Mouse (Mus musculus) liver, postnatal 0 days (tissue): ENCODE measurements at regions not wholly inside any gene's neighbourhood (a gene's known extent, or its start where the extent isn't known, plus 50 kb on each side); places are given as distances from the start of the nearest gene placed in this dataset.

Source experiments
- ATAC-seq: fragments of 200-750 bp; cut with Nextera tagmentation; 2 replicates; pipeline ENCODE4 v1.8.0; 2017; ENCODE audit warnings: mild to moderate bottlenecking, moderate library complexity
- DNase-seq: peaks from one replicate; pipeline ENCODE4 v3.0.0-alpha.2; 2016
- H3K27ac ChIP-seq: fragments of 300-500 bp; sonication (generic); 2 replicates; pipeline ENCODE4 v1.5.1; 2014; ENCODE audit warnings: antibody characterized with exemption, moderate library complexity, mild to moderate bottlenecking, low read depth
- H3K27me3 ChIP-seq: fragments of 300-500 bp; sonication (generic); 2 replicates; pipeline ENCODE4 v1.6.1; 2014; ENCODE audit warnings: low read length, control low read depth, mixed read lengths; ENCODE audit not compliant: insufficient read depth
- H3K36me3 ChIP-seq: fragments of 300-500 bp; sonication (generic); replicated peaks from 2 replicates; pipeline ENCODE4 v1.6.1; 2014; ENCODE audit warnings: mild to moderate bottlenecking, control low read depth, low read length, moderate library complexity, mixed read lengths; ENCODE audit not compliant: insufficient read depth
- H3K4me1 ChIP-seq: fragments of 300-500 bp; sonication (generic); 2 replicates; pipeline ENCODE4 v1.6.1; 2014; ENCODE audit warnings: antibody characterized with exemption, mild to moderate bottlenecking, control low read depth; ENCODE audit not compliant: insufficient read depth
- H3K4me2 ChIP-seq: fragments of 300-500 bp; sonication (generic); 2 replicates; pipeline ENCODE4 v1.6.1; 2014; ENCODE audit warnings: low read depth, mild to moderate bottlenecking, low read length, moderate library complexity, mixed read lengths
- H3K4me3 ChIP-seq: fragments of 300-500 bp; sonication (generic); 2 replicates; pipeline ENCODE4 v1.5.1; 2014; ENCODE audit warnings: low read depth, low read length
- H3K9ac ChIP-seq: fragments of 300-500 bp; sonication (generic); replicated peaks from 2 replicates; pipeline ENCODE4 v1.6.1; 2014; ENCODE audit warnings: mild to moderate bottlenecking, moderate library complexity
- H3K9me3 ChIP-seq: fragments of 300-500 bp; sonication (generic); 2 replicates; pipeline ENCODE4 v1.6.1; 2016; ENCODE audit warnings: mild to moderate bottlenecking, control low read depth, low read length, mixed read lengths
- CTCF ChIP-seq: sonication (generic); IDR thresholded peaks from 2 replicates; pipeline ENCODE4 v1.5.1; 2016; ENCODE audit warnings: antibody characterized with exemption, low read depth
- EP300 ChIP-seq: IDR thresholded peaks from 2 replicates; pipeline ENCODE4 v1.6.1; 2016; ENCODE audit warnings: antibody characterized with exemption, low read depth, mild to moderate bottlenecking
- WGBS: fragments of 180-500 bp; shearing (Covaris S2); extraction: QIAGEN DNeasy Blood & Tissue Kit; methylation state at CpG from one replicate; pipeline ENCODE4 v1.1.7; 2014; ENCODE audit not compliant: insufficient replicate concordance; 5-methylcytosine and 5-hydroxymethylcytosine counted together

DNA sequence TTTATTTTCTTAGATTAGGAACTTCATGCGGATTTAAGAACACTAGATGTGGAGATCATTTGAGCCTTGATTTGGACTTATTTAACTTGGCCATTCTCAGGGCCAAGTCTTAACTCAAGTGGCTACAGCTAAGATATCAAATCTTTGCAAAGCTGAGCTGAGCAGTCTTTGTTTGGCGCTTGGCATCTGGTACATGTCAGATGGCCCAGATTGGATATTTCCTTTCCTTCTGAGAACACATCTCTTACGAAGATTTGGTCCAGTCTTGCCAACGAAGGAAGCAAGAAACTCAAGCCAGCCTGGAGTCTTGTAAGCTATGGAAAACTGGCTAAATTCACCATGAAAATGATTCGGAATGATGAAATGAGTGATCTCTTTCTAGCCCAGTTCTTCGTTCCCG, 59.1 kb upstream of the Cdc42ep3 start:
- no peaks in the 10 kb centered on the region for H3K36me3 ChIP-seq
- no peak overlapping the region for H3K27ac ChIP-seq
- DNase-seq (no peak), ATAC-seq (no peak)
- H3K4me2 ChIP-seq = no peak overlapping the region
- H3K4me3 ChIP-seq = no peak overlapping the region
- no peak overlapping the region for H3K9ac ChIP-seq
- no peak for TF ChIP-seq EP300
- no peak for TF ChIP-seq CTCF
- no peaks in the 10 kb centered on the region for H3K9me3 ChIP-seq
- H3K27me3 ChIP-seq = no peaks in the 10 kb centered on the region
- no peaks in the 10 kb centered on the region for H3K4me1 ChIP-seq
- 79% methylated on average over 7 of the region's 7 CpGs for WGBS

DNA sequence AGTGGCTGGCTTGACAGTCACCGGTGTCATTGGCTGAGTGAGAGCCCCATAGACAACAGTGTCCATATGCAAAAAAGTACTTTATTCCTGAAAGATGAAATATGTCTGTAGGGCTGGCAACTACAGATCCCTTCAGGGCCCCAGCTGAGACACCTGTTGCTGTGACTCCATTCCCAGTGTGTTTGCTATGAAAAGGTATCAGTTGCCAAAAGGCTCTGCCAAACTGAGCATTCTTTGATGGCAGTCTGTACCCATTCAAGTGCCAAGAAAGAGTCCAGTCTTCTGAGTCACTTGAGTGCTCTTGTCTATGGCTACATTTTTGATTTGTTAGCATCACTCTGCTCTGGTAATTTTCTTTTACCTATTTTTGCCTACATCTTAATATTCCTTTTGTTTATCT, 63.1 kb upstream of the Cdc42ep3 start:
- no peak for DNase-seq
- 89% methylated on average over 1 of the region's 1 CpGs for WGBS
- Histone ChIP-seq H3K36me3 (no peaks in the 10 kb centered on the region), H3K9me3 (no peaks in the 10 kb centered on the region), H3K4me1 (no peaks in the 10 kb centered on the region), H3K27ac (no peak overlapping the region), H3K27me3 (no peaks in the 10 kb centered on the region), H3K9ac (no peak overlapping the region), H3K4me2 (no peak overlapping the region), H3K4me3 (no peak overlapping the region)
- TF ChIP-seq EP300 (no peak), CTCF (no peak)
- no peak for ATAC-seq

GRCm38 (mm10) chr17:79421618-79422017, 66.7 kb upstream of the Cdc42ep3 start:
- ATAC-seq = no peak
- H3K4me3 ChIP-seq = no peak overlapping the region
- H3K9me3 ChIP-seq = no peaks in the 10 kb centered on the region
- no peaks in the 10 kb centered on the region for H3K36me3 ChIP-seq
- H3K4me2 ChIP-seq = no peak overlapping the region
- no peak overlapping the region for H3K27ac ChIP-seq
- 68% methylated on average over 7 of the region's 7 CpGs for WGBS
- H3K9ac ChIP-seq = no peak overlapping the region
- no peaks in the 10 kb centered on the region for H3K27me3 ChIP-seq
- TF ChIP-seq EP300 = no peak
- TF ChIP-seq CTCF = no peak
- DNase-seq = no peak
- H3K4me1 ChIP-seq = no peaks in the 10 kb centered on the region

GRCm38 (mm10) chr17:79439182-79439581, 84.3 kb upstream of the Cdc42ep3 start:
- DNase-seq = no peak
- Histone ChIP-seq H3K4me2 (no peak overlapping the region), H3K4me1 (no peaks in the 10 kb centered on the region), H3K4me3 (no peak overlapping the region), H3K36me3 (no peaks in the 10 kb centered on the region), H3K9me3 (no peaks in the 10 kb centered on the region), H3K9ac (no peak overlapping the region), H3K27ac (no peak overlapping the region), H3K27me3 (no peaks in the 10 kb centered on the region)
- TF ChIP-seq EP300 (no peak), CTCF (no peak)
- no peak for ATAC-seq

DNA sequence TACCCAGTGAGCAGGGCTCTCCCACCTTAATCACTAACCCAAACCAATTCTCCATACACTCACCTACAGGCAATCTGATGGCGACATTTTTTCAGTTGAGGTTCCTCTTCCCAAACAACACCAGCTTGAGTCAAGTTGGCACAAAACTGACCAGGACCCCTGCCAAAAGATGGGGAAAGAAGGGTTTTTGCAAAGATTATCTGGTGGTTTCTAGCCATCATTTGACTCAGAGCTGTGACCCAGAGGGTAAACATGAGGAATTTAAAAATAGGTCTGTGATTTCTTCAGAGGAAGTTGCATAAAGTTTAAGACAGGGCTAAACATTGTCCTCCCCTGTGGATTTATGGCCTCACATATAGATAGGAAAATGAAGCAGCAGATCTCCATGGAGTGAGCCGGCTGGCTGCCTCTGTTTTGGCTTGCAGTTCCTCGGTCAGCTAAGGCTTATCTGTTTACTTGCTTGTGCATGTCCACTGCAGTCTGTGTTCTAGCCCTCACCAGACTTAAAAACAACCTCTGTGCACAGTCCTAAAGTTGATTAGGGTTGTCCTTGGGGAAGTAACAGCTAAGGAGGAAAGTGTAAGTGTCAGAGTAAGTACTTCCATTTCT, 87.7 kb upstream of the Cdc42ep3 start:
- ATAC-seq (no peak), DNase-seq (no peak)
- no peaks in the 10 kb centered on the region for H3K9me3 ChIP-seq
- H3K36me3 ChIP-seq = no peaks in the 10 kb centered on the region
- no peaks in the 10 kb centered on the region for H3K27me3 ChIP-seq
- WGBS = 36% methylated on average over 3 of the region's 3 CpGs
- H3K4me2 ChIP-seq = no peak overlapping the region
- no peak for TF ChIP-seq CTCF
- TF ChIP-seq EP300 = no peak
- no peak overlapping the region for H3K9ac ChIP-seq
- no peak overlapping the region for H3K4me3 ChIP-seq
- no peak overlapping the region for H3K27ac ChIP-seq
- H3K4me1 ChIP-seq = no peaks in the 10 kb centered on the region

DNA sequence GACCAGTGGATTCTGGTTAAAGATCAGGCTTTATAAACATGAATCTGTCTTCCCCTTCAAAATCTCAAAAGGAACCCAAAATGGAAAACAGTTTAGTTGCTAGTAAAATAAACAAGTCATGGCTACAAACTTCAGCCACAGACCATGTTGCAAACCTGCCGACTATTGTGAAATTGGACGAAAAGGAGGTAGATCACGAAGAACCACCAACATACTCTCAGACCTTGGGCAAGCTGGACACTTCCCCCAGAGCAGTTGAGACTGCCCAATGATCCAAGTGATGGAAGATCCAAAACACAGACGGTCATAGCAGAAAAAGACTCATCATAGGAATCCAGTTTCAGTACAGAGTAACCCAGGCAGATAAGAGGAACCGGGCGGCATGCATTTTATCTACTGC, 92.3 kb upstream of the Cdc42ep3 start:
- Histone ChIP-seq H3K4me2 (no peak overlapping the region), H3K27ac (no peak overlapping the region), H3K9ac (no peak overlapping the region), H3K27me3 (no peaks in the 10 kb centered on the region), H3K9me3 (no peaks in the 10 kb centered on the region), H3K4me3 (no peak overlapping the region), H3K4me1 (no peaks in the 10 kb centered on the region), H3K36me3 (no peaks in the 10 kb centered on the region)
- DNase-seq (no peak), ATAC-seq (no peak)
- TF ChIP-seq CTCF = no peak
- no peak for TF ChIP-seq EP300
- 81% methylated on average over 6 of the region's 6 CpGs for WGBS
